ENCODE assay signal across 7 mouse cellular contexts in genomic region chr1:90153099-90153744, GRCm38 (mm10). TPM values are rescaled to one million over a fixed set of nuclear protein-coding genes. Genes with fewer than 3 reads are reported as not detected.
DNase-seq lines count a peak whose midpoint lies in the region; ATAC-seq lines count a peak whose summit lies in the region.

Gene Iqca (minus strand): TSS chr1:90153401.

- 0 out of 2 replicates have a peak within 1 kb of the TSS, but pooled peaks have one; percentile 12 for H3K9ac ChIP-seq in heart, embryonic 11.5 days (ENCODE audit: low read depth, low read length)
- H3K9ac ChIP-seq in limb, embryonic 11.5 days (ENCODE audit: low read length) = peak within 1 kb of the TSS; percentile 53
- peak within 1 kb of the TSS; percentile 28; the same call in 1 of the 2 replicates for H3K9ac ChIP-seq in midbrain, embryonic 16.5 days (ENCODE audit: low read depth, low read length)
- no peak within 1 kb of the TSS for H3K9ac ChIP-seq in stomach, embryonic 14.5 days (replicated peaks; ENCODE audit: low read depth, low read length)

- H3K4me1 ChIP-seq in heart, embryonic 11.5 days (ENCODE audit: control insufficient read depth, insufficient read depth, low read length) = peaks cover 24% of the 10 kb centered on the region
- peaks cover 14% of the 10 kb centered on the region for H3K4me1 ChIP-seq in limb, embryonic 11.5 days (ENCODE audit: control insufficient read depth, insufficient read depth, low read length)
- peaks cover 13% of the 10 kb centered on the region for H3K4me1 ChIP-seq in midbrain, embryonic 16.5 days (ENCODE audit: control insufficient read depth, insufficient read depth, low read length)
- peaks cover 12% of the 10 kb centered on the region for H3K4me1 ChIP-seq in stomach, embryonic 14.5 days (ENCODE audit: control insufficient read depth, insufficient read depth, low read length)

- H3K27me3 ChIP-seq in heart, embryonic 11.5 days (ENCODE audit: control insufficient read depth, insufficient read depth, low read length) = peaks cover 24% of the 10 kb centered on the region
- no peaks in the 10 kb centered on the region for H3K27me3 ChIP-seq in limb, embryonic 11.5 days (ENCODE audit: control insufficient read depth, insufficient read depth, low read length)
- no peaks in the 10 kb centered on the region for H3K27me3 ChIP-seq in midbrain, embryonic 16.5 days (ENCODE audit: control insufficient read depth, insufficient read depth, low read depth, low read length)
- H3K27me3 ChIP-seq in stomach, embryonic 14.5 days (ENCODE audit: control insufficient read depth, insufficient read depth, low read length) = no peaks in the 10 kb centered on the region

- peak within 1 kb of the TSS; percentile 62 for H3K4me2 ChIP-seq in heart, embryonic 11.5 days
- peak within 1 kb of the TSS; percentile 44 for H3K4me2 ChIP-seq in limb, embryonic 11.5 days (ENCODE audit: low read depth, severe bottlenecking)
- peak within 1 kb of the TSS; percentile 50 for H3K4me2 ChIP-seq in midbrain, embryonic 16.5 days (ENCODE audit: low read length)
- peak within 1 kb of the TSS; percentile 36 for H3K4me2 ChIP-seq in stomach, embryonic 14.5 days (replicated peaks; ENCODE audit: low read depth, low read length)

- 4% methylated on average over 18 of the region's 18 CpGs for WGBS in heart, embryonic 11.5 days (ENCODE audit: insufficient replicate concordance)
- 4% methylated on average over 18 of the region's 18 CpGs for WGBS in limb, embryonic 11.5 days
- WGBS in midbrain, embryonic 16.5 days = 1% methylated on average over 18 of the region's 18 CpGs
- WGBS in stomach, embryonic 14.5 days = 2% methylated on average over 18 of the region's 18 CpGs

- H3K36me3 ChIP-seq in heart, embryonic 11.5 days (ENCODE audit: control insufficient read depth, insufficient read depth, low read length) = no peaks in the 10 kb centered on the region
- no peaks in the 10 kb centered on the region for H3K36me3 ChIP-seq in limb, embryonic 11.5 days (ENCODE audit: control insufficient read depth, insufficient read depth, low read length)
- H3K36me3 ChIP-seq in midbrain, embryonic 16.5 days (ENCODE audit: control insufficient read depth, insufficient read depth, low read length) = no peaks in the 10 kb centered on the region
- no peaks in the 10 kb centered on the region for H3K36me3 ChIP-seq in stomach, embryonic 14.5 days (ENCODE audit: control insufficient read depth, insufficient read depth, low read length)

- peak; percentile 71 to 76 for DNase-seq in adrenal gland, postnatal 36 days
- peak; percentile 38 for DNase-seq in fibroblast of lung, adult 2 months (ENCODE audit: low read depth)
- DNase-seq in kidney, adult 9 months = peak; percentile 58
- DNase-seq in limb, embryonic 11.5 days (ENCODE audit: low spot score) = peak; percentile 87

- H3K4me3 ChIP-seq in heart, embryonic 11.5 days (ENCODE audit: low read depth, low read length) = peak within 1 kb of the TSS; percentile 13; the same call in 1 of the 2 replicates
- H3K4me3 ChIP-seq in limb, embryonic 11.5 days (ENCODE audit: low read depth, low read length) = 0 out of 2 replicates have a peak within 1 kb of the TSS, but pooled peaks have one; percentile 12
- peak within 1 kb of the TSS; percentile 17 for H3K4me3 ChIP-seq in midbrain, embryonic 16.5 days (ENCODE audit: low read depth, low read length)
- no peak within 1 kb of the TSS for H3K4me3 ChIP-seq in stomach, embryonic 14.5 days (ENCODE audit: low read depth, low read length)

- H3K27ac ChIP-seq in heart, embryonic 11.5 days (ENCODE audit: low read depth, low read length) = no peak within 1 kb of the TSS
- H3K27ac ChIP-seq in limb, embryonic 11.5 days (replicated peaks; ENCODE audit: low read depth, low read length) = peak within 1 kb of the TSS; percentile 30; the same call in 1 of the 2 replicates
- H3K27ac ChIP-seq in midbrain, embryonic 16.5 days (ENCODE audit: low read length) = peak within 1 kb of the TSS; percentile 56; the same call in 1 of the 2 replicates
- peak within 1 kb of the TSS; percentile 61 for H3K27ac ChIP-seq in stomach, embryonic 14.5 days (ENCODE audit: low read length)

- peak; percentile 83 for ATAC-seq in heart, embryonic 11.5 days (replicated peaks; ENCODE audit: insufficient number of reproducible peaks, low FRiP score, low TSS enrichment)
- peak; percentile 88 for ATAC-seq in limb, embryonic 11.5 days (ENCODE audit: insufficient number of reproducible peaks, low FRiP score, low TSS enrichment, low read depth)
- ATAC-seq in midbrain, embryonic 16.5 days = peak; percentile 95
- ATAC-seq in stomach, embryonic 14.5 days (ENCODE audit: insufficient number of reproducible peaks, insufficient read depth, low FRiP score, low read depth) = peak; percentile 96

- no peaks in the 10 kb centered on the region for H3K9me3 ChIP-seq in heart, embryonic 11.5 days (replicated peaks; ENCODE audit: control insufficient read depth, low read length)
- no peaks in the 10 kb centered on the region for H3K9me3 ChIP-seq in limb, embryonic 11.5 days (ENCODE audit: control insufficient read depth, low read length)
- no peaks in the 10 kb centered on the region for H3K9me3 ChIP-seq in midbrain, embryonic 16.5 days (replicated peaks; ENCODE audit: control insufficient read depth, low read length, poor library complexity, severe bottlenecking)
- H3K9me3 ChIP-seq in stomach, embryonic 14.5 days (ENCODE audit: control insufficient read depth, low read depth, low read length) = no peaks in the 10 kb centered on the region

RNA-seq across cellular contexts. Expression of gene Iqca, which starts in this region (rescaled TPM):
- total RNA-seq in adrenal gland, postnatal 36 days (2021) = not detected
- not detected in 2 replicates for polyA plus RNA-seq in heart, embryonic 11.5 days (2014; fragmentation: Nextera tagmentation; extraction: Ambion mirVana)
- 0.18 and 0.27 TPM in 2 replicates for polyA plus RNA-seq in limb, embryonic 11.5 days (2014; fragmentation: Nextera tagmentation; extraction: Ambion mirVana)
- 0.62 and 0.85 TPM in 2 replicates for polyA plus RNA-seq in midbrain, embryonic 16.5 days (2015; fragmentation: Nextera tagmentation; extraction: Ambion mirVana)
- not detected in 2 replicates for polyA plus RNA-seq in stomach, embryonic 14.5 days (2014; fragmentation: Nextera tagmentation; extraction: Ambion mirVana)

Comparison
In these comparisons a context has a peak if more than half of its experiments do, and no peak if none do; other contexts are left out.
1. Peak in DNase-seq in adrenal gland, postnatal 36 days; RNA of the gene not detected or under 1 TPM.
2. Peak in ATAC-seq, H3K4me3 ChIP-seq, H3K9ac ChIP-seq and H3K4me2 ChIP-seq in heart, embryonic 11.5 days; RNA of the gene not detected or under 1 TPM.
3. Peak in DNase-seq, ATAC-seq, H3K4me3 ChIP-seq, H3K27ac ChIP-seq, H3K9ac ChIP-seq and H3K4me2 ChIP-seq in limb, embryonic 11.5 days; RNA of the gene not detected or under 1 TPM.
4. Peak in ATAC-seq, H3K4me3 ChIP-seq, H3K27ac ChIP-seq, H3K9ac ChIP-seq and H3K4me2 ChIP-seq in midbrain, embryonic 16.5 days; RNA of the gene not detected or under 1 TPM.
5. Peak in ATAC-seq, H3K27ac ChIP-seq and H3K4me2 ChIP-seq in stomach, embryonic 14.5 days; RNA of the gene not detected or under 1 TPM.